Mouse (Mus musculus) thymus, postnatal 4 days (tissue): ENCODE results near the gene Senp1.

ENCODE experiments used
- DNase-seq: peaks from one replicate; pipeline ENCODE4 v3.0.0; 2021

The Senp1 gene

GRCm38 (mm10) chr15:98093121-98094011 lies at the start of gene Senp1:
Senp1 (minus strand) TSS chr15:98093744.
- DNase-seq = peak; percentile 90

DNA sequence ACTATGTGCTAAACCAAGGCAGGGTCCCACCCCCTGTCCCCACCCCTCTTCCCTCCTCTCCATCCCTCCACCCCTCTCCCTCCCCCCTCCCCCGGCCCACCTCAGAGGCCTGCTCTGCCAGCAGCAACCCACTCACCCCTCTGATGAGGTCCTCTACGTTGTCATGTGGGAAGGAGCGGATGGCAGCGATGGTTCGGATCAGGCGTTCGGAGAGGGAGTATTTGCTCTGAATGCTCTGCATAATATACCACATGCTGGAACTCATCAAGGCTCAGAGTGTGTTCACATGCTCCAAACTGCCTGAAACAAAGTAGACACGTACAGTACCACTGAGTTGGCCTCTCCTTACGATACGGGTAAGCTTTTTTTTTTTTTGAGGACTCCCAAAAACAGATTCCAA lies 49.0 kb upstream of the Senp1 start:
- no peak for DNase-seq

DNA sequence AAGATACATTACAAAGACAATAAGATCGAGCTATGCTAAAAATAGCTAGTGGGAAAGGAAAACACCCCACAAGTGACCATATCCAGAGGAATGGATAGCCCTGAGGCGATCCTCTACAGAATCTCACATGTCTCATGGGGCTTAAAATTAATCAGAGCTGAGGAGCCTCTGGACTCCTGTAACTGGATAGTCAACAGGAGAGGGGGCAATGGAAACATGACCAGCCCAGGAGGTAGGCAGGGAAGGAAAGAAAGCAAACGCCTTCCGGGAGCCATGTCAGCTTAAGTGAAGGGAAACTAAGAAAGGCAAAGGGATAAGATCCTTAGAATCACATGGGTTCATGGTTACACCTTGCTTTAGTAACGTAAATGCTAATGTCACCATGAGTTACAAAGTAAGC lies 47.3 kb upstream of the Senp1 start:
- DNase-seq = no peak

DNA sequence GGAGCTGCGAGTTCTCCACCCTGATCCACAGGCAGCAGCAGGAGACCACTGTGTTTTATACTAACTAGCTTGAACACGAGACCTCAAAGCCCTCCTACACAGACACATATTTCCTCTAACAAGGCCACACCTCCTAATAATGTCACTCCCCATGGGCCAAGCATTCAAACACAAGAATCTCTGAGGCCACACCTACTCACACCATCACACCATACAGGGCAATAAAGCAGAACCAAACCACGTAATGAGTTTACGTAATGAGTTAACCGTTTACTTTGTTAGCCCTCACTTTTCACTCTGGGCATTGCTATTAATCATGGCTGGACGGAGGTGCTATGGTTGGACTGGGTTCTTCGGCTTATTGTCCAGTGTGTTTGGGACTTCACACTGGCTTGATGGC lies 46.2 kb upstream of the Senp1 start:
- DNase-seq = no peak

DNA sequence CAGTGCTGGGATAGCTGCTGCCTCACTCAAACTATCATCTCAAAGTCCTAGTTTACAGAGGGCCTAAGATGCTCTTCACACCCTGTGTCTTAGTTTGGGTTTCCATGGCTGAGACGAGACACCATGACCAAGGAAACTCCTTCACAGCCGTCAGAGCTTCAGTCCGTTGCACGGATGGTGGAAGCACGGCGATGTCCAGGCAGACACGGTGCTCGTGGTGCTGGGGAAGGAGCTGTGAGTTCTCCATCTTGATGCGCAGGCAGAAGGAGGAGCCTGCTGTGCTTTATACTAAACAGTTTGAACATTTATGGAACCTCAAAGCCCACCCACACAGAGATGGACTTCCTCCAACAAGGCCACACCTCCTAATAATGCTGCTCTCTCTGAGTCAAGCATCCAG lies 43.3 kb upstream of the Senp1 start:
- no peak for DNase-seq

DNA sequence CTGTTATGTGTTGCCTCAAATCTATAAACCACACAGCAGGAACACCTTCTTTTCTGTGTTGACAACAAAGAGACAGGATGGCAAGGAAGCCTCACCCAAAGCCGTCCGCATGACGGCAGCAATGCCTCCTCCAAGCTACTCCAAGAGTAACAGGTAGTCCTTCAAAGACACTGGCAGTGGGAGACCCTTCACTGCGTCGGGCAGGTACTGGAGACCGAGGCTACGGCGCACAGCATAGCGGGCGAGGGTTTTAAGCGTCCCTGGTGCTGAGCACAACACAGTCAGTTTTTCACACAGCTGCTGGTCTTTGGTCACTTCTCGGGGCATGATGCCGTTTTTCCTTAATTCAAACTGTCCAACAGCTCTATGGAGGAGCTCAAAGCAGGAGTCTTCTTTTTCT lies 42.1 kb upstream of the Senp1 start:
- no peak for DNase-seq

- no peak for DNase-seq
Observed at GRCm38 (mm10) chr15:98134666-98135065, 41.1 kb upstream of the Senp1 start.

DNA sequence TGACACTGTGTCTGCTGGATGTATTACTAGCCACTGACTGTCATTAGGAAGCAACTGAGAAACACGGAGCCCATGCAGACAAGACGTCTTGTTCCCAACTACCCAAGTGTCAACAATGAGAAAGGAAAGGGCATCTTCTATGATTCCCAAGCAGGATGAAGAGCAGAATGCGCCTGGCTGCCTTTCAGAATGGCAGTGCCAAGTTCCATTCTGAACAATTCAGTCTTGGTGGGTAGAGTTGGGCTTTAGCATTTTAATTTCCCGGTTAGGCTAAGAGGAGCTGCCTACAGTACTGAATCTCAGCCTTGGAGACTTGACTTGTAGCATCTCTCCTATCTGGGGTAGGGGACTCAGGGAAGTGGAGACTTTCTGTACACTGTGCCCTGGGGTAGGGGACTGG lies 40.5 kb upstream of the Senp1 start:
- DNase-seq = no peak

- DNase-seq = no peak
Observed at GRCm38 (mm10) chr15:98133471-98133870, 39.9 kb upstream of the Senp1 start.

GRCm38 (mm10) chr15:98131942-98132655 lies 38.6 kb upstream of the Senp1 start:
- DNase-seq = no peak

DNA sequence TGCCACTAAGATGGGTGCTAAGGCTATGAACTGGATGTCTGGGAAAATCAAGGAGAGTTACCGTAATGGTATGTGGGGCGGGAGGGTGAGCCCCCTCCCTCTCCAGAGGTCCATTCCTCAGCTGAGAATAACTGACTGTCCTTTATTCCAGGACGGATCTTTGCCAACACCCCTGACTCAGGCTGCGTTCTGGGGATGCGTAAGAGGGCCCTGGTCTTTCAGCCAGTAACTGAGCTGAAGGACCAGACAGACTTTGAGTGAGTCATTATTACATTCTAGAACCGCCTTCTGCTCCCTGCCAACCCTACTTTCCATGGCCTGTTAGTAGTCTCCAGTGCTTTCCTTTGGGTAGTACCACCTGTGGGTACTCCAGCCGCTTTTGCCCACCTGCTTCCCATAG lies 37.9 kb upstream of the Senp1 start:
- DNase-seq = no peak

- no peak for DNase-seq
Observed at GRCm38 (mm10) chr15:98131001-98131400, 37.5 kb upstream of the Senp1 start.

- DNase-seq = no peak
Observed at GRCm38 (mm10) chr15:98120831-98121230, 27.3 kb upstream of the Senp1 start.

DNA sequence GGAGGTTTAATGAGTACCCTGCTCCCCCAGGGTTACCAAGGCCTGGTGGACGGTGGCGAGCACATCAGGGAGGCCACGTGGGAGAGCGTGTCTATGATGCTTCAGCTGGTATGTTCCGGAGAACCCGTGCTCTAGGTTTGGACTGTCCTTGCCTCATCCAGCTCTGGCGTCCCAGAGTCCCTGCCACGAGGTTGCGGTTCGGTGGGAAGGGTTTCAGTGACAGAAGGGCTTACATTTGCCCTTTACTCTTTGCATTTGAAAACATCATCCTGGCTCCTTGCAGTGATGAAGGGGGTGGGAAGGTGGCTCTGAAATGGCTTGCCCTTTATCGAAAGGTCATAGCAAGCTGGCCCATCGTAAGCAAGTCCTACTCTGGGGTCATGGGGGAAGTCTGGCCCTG lies 25.8 kb upstream of the Senp1 start:
- DNase-seq = no peak

DNA sequence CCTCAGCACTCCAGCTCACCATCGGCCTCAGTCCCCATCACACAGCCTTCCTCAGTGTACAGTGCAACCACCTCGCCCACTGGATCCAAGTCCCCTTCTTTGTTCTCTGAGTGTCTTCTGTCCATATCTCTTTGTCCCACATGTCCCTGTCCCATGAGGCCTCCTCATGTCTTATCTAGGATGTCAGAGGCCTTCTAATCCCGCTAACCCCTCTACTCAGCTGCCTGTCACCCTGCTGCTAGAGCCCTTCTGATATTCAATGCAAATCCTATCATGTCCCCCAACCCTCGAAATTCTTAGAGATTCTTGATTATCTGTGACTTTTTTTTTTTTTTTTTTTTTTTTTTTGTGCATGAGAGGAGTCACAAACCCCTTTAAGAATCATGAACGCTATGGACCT lies 22.7 kb upstream of the Senp1 start:
- no peak for DNase-seq

DNA sequence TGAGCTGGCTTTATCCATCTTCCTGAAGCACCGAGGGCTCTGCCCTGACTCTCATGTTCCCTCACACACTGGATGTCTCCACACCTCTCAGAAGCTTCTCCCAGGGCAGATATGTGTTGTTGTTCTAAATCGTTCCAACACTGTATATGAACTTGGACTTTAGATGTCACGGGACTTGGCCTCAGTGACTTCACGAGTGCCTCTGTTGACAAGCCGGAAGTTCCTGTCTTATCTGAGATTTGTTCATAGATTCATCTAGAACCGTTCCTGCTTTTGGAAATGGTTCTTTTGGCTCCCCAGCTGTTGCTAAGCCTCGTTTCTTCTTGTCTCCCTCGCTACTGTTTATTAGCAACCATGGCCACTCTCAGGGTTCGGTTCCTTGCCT lies 22.2 kb upstream of the Senp1 start:
- no peak for DNase-seq

DNA sequence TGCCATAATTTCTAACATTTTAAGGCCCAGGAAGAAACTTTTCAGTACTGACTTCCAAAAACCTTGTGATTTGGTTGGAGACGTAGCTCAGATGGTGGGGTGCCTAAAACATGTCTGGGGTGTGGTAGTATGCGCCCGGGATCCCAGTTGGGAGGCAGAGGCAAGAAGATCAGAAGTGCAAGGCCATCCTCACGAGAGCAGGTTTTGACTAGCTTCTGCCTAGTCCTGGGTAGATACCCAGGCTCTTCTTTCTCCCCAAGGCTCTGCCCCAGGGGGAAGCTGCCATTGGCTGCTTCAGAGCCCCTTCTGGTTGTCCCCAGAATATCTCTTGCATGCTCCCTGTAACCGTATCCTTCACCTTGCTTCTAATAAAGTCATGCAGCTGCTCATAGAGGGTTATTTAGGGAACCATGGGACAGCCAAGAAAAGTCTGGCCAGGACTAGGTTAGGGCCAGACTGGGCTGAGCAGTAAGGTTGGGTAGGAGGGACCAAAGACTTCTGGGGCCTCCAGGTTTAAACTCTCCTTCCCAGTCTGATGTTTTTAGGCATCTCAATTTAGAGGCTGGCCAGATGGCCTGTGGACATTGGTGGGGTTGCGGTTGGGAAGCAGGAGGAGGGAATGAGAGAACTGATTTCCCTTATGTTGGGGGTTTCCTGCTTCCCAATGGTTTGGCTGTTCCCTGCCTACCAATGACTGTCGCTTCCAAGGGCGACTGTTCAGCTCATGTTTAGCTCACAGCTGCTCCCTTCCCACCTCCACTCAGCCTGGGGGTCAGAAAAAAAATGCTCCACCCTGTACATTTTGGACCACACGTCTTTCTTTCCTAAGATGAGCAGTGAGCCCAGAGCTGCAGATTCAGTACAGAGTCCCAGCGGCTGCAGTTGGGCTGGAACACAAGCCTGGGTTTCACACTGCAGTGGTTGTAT lies 21.6 kb upstream of the Senp1 start:
- DNase-seq = no peak

GRCm38 (mm10) chr15:98114098-98114851 lies 20.7 kb upstream of the Senp1 start:
- DNase-seq = no peak

DNA sequence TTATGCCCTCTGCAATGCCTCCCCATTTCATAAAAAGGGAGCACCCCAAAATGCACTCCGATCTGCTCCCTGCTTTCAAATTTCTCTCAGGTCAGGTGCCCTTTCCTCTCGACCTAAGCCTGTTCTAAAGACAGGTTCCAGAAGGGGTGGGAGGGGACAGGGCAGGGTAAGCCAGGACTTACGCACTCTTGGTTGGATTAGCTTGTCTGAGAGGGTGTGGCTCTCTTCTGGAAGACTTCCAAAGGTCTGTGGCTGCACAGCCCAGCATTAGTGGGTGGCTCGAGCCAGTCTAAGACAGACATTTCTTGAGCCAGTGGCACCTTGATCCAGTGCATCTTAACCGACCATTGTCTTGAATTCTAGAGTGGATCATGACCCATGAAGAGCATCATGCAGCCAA lies 18.2 kb upstream of the Senp1 start:
- no peak for DNase-seq

DNA sequence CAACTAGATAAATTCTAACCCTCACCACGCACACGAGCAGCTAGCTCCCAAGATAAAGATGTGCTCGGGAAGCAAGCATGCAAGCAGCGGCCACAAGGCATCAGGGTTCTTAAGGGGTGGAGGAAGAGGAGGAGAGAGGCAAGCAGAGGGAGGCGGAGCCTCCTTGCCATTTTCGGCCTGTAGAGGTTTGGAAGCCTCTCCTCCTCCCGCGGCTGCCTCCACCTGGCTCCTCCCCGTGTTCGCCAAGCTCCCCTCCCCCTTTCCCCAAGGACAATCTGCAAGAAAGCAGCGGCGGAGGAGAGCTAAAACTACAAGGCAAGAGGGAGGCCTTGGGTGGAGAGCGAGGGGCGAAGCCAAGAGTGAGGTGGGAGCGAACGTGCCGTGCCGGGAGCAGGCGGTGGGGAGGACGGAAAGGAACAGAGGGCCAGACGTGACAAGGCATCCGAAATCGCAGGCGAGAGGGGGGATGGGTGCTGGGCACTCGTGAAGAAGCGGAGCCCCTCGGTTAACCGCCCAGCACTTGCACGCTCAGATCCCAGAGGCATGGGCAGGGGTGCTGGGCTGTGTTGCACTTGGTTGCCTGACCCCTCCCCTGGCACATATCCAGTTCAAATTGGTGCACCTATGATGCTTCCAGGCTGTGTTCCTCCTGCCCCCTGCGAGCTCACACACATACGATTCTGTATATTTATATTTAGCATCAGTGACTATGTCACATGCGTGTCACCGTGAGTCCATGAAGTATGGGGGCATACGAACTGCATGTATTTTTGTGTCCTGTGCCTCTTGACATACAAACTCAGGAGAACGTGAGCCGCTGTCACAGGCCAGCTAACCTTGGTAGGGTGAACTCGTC lies 15.0 kb upstream of the Senp1 start:
- DNase-seq = peak; percentile 78

- no peak for DNase-seq
Observed at GRCm38 (mm10) chr15:98107703-98108296, 14.3 kb upstream of the Senp1 start.
